Mouse (Mus musculus) layer of hippocampus, adult 9-11 months (tissue): ENCODE data around the gene Trpv3.
"Not testable (repeated sequence)": the region's sequence is repeated elsewhere in the genome, so short reads cannot be mapped to it uniquely, and the experiment has no call there.

Experiments used
- DNase-seq: peaks from one replicate; pipeline ENCODE4 v3.0.0; 2022

Trpv3 gene

GRCm38 (mm10) chr11:73289621-73290020 lies 22.4 kb downstream of the Trpv3 start:
- peak; percentile 45 for DNase-seq

DNA sequence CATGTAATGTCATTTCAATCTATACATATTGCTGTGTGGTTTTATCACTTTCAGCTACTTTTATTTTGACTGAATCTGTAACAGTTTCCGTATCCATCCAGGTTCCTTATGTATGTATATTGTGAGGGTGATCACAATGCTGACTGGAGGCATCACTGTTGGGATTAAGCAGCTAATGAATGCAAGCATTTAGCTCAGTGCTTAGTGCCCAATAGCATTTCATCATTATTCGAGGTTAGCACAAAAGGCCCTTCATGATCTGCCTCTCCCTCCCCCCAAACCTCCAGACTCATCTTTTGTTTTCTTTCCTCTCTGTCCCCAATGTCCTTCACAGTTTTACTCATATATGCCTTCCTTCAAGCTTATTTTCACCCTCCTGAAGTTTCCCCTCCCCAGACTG lies 35.9 kb downstream of the Trpv3 start:
- DNase-seq: no peak

GRCm38 (mm10) chr11:73315961-73316360 lies 48.8 kb downstream of the Trpv3 start:
- no peak for DNase-seq

DNA sequence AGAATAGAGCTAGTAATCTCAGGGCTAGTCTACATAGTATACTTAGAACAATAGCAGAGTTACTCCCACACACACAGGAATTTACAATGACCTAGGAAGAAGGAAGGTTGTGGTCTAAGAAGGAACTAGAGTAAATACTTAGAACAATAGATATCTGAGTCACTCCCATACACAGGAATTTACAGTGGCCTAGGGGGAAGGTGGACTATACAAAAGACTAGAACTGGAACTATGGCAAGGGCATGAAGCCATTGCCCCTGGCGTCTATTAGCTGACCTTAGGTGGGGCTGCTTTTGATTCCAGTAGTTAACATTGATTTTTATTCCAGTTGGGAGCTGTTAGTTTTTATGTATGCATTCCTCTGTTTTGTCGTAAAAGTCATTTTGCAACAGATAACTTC lies 51.4 kb downstream of the Trpv3 start:
- not testable (repeated sequence) for DNase-seq

- DNase-seq: not testable (repeated sequence)
Measured at GRCm38 (mm10) chr11:73321064-73321463, 53.9 kb downstream of the Trpv3 start.

- DNase-seq: no peak
Measured at GRCm38 (mm10) chr11:73323906-73324830, 57.0 kb downstream of the Trpv3 start.

GRCm38 (mm10) chr11:73326485-73326886 lies 59.3 kb downstream of the Trpv3 start:
- no peak for DNase-seq

- no peak for DNase-seq
Measured at GRCm38 (mm10) chr11:73327361-73327760, 60.2 kb downstream of the Trpv3 start.

GRCm38 (mm10) chr11:73329442-73329841 lies 62.3 kb downstream of the Trpv3 start, which contains the start of the genes Aspa, Gm49340 and Spata22:
Aspa (minus strand) TSS chr11:73329596.
Gm49340 (plus strand) TSS chr11:73329741.
Spata22 (plus strand) TSS chr11:73329741.
- no peak for DNase-seq

- DNase-seq: no peak
Measured at GRCm38 (mm10) chr11:73333357-73333756, 66.2 kb downstream of the Trpv3 start.

DNA sequence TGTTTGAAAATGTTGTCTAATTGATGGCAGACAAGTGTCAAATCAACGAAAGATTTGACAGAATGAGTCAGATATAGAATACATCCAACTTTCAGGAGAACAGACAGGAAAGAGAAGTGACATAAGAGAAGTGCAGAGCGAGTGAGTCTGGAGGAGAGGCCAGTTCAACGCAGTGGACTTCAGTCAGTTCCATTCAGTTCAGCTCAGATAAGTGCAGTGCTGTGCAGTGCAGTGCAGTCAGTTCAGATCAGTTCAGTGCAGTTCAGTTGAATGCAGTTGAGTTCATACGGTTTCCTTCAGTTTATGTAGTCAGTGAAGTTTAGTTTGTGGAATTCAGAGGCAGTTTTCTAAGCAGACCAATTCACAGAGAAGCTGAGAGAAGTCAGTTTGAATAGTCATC lies 69.7 kb downstream of the Trpv3 start:
- no peak for DNase-seq
